Mouse (Mus musculus) limb, embryonic 14.5 days (tissue): ENCODE results near the gene Olfr1442. TPM values are rescaled to one million over a fixed set of nuclear protein-coding genes. Genes with fewer than 3 reads are reported as not detected.
"Not testable (repeated sequence)": the region's sequence is repeated elsewhere in the genome, so short reads cannot be mapped to it uniquely, and the experiment has no call there.

Experiments
- ATAC-seq: fragments of 200-750 bp; cut with Nextera tagmentation; 2 replicates; pipeline ENCODE4 v1.8.0; 2017; ENCODE audit warnings: low read depth, moderate number of reproducible peaks, moderate TSS enrichment; ENCODE audit not compliant: low FRiP score
- DNase-seq: peaks from one replicate; pipeline ENCODE4 v3.0.0-alpha.2; 2015; ENCODE audit warnings: low spot score
- H3K27ac ChIP-seq: fragments of 300-500 bp; sonication (generic); replicated peaks from 2 replicates; pipeline ENCODE4 v1.5.1; 2014; ENCODE audit warnings: low read depth, mild to moderate bottlenecking, low read length, moderate library complexity, mixed read lengths
- H3K27me3 ChIP-seq: fragments of 300-500 bp; sonication (generic); 2 replicates; pipeline ENCODE4 v1.6.1; 2014; ENCODE audit warnings: low read length, mixed read lengths; ENCODE audit not compliant: control insufficient read depth, insufficient read depth
- H3K36me3 ChIP-seq: fragments of 300-500 bp; sonication (generic); 2 replicates; pipeline ENCODE4 v1.6.1; 2014; ENCODE audit warnings: mild to moderate bottlenecking, low read length, moderate library complexity, mixed read lengths; ENCODE audit not compliant: control insufficient read depth, insufficient read depth
- H3K4me1 ChIP-seq: fragments of 300-500 bp; sonication (generic); 2 replicates; pipeline ENCODE4 v1.6.1; 2014; ENCODE audit warnings: antibody characterized with exemption, low read length, mixed read lengths; ENCODE audit not compliant: control insufficient read depth, insufficient read depth
- H3K4me2 ChIP-seq: fragments of 300-500 bp; sonication (generic); replicated peaks from 2 replicates; pipeline ENCODE4 v1.6.1; 2014; ENCODE audit warnings: low read depth, mild to moderate bottlenecking, low read length, moderate library complexity; ENCODE audit not compliant: severe bottlenecking
- H3K4me3 ChIP-seq: fragments of 300-500 bp; sonication (generic); replicated peaks from 2 replicates; pipeline ENCODE4 v1.5.1; 2014; ENCODE audit warnings: low read length
- H3K9ac ChIP-seq: fragments of 300-500 bp; sonication (generic); 2 replicates; pipeline ENCODE4 v1.6.1; 2014; ENCODE audit warnings: mild to moderate bottlenecking, low read depth, low read length, moderate library complexity; ENCODE audit not compliant: severe bottlenecking
- H3K9me3 ChIP-seq: fragments of 300-500 bp; sonication (generic); 2 replicates; pipeline ENCODE4 v1.6.1; 2016; ENCODE audit warnings: low read length; ENCODE audit not compliant: control insufficient read depth
- POLR2A ChIP-seq: fragments of 200-500 bp; IDR thresholded peaks from 2 replicates; pipeline ENCODE4 v1.8.0; 2012; ENCODE audit warnings: inconsistent platforms, mild to moderate bottlenecking, moderate library complexity, borderline replicate concordance; ENCODE audit not compliant: insufficient read depth, insufficient read length; ENCODE audit errors: extremely low read depth
- WGBS: fragments of 180-500 bp; shearing (Covaris S2); extraction: QIAGEN DNeasy Blood & Tissue Kit; methylation state at CpG from one replicate; pipeline ENCODE4 v1.1.7; 2014; 5-methylcytosine and 5-hydroxymethylcytosine counted together
- polyA plus RNA-seq, 2 experiments: library from polyadenylated mRNA; depleted of rRNA in 1 of 2; stranded (reverse) in 1 of 2; unstranded in 1 of 2; fragments of >200 nt; fragmentation: Nextera tagmentation in 1 of 2; extraction: Ambion mirVana in 1 of 2; gene quantifications; 2 replicates each; pipeline versions ENCODE4 v1.2.1 to v1.2.3; 2012 to 2014

The Olfr1442 gene
- polyA plus RNA-seq, 2 experiments = not detected

DNA sequence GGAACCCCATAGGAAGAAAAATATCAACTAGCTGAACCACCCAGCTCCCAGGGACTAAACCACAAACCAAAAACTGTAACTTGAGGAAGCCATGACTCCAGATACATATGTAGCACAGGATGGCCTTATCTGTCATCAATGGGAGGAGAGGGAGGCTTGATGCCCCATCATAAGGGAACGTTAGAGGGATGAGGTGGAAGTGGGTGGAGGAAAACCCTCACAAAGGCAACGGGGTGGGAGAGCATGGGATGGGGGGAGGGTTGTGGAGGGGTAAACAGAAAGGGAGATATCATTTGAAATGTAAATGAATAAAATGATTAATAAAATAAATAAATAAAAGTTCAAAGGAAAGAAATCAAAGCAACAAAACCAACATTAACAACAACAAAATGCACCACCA is 50.2 kb downstream of the Olfr1442 start:
- H3K27ac ChIP-seq = no peak overlapping the region
- H3K4me2 ChIP-seq = no peak overlapping the region
- no peak for ATAC-seq
- no peak for DNase-seq
- no peak overlapping the region for H3K4me3 ChIP-seq
- H3K27me3 ChIP-seq = no peaks in the 10 kb centered on the region
- 78% methylated on average over 2 of the region's 2 CpGs for WGBS
- H3K9ac ChIP-seq = no peak overlapping the region
- H3K4me1 ChIP-seq = no peaks in the 10 kb centered on the region
- no peaks in the 10 kb centered on the region for H3K9me3 ChIP-seq
- no peaks in the 10 kb centered on the region for H3K36me3 ChIP-seq
- TF ChIP-seq POLR2A = no peak

DNA sequence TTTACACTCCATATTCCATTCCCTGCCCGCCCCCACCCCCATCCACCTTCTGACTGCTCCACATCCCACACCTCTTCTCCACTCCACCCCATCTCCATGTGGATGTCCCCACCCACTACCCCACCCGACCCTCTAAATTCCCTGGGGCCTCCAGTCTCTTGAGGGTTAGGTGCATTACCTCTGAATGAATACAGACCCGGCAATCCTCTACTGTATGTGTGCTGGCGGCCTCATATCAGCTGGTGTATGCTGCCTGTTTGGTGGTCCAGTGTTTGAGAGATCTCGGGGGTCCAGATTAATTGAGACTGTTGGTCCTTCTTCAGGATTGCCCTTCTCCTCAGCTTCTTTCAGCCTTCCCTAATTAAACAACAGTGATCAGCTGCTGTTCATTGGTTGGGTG is 50.7 kb downstream of the Olfr1442 start:
- H3K9me3 ChIP-seq, H3K4me2 ChIP-seq, H3K4me3 ChIP-seq, H3K27ac ChIP-seq, H3K9ac ChIP-seq, H3K36me3 ChIP-seq, H3K27me3 ChIP-seq, H3K4me1 ChIP-seq, ATAC-seq, DNase-seq: not testable (repeated sequence)
- WGBS = 84% methylated on average over 5 of the region's 5 CpGs

DNA sequence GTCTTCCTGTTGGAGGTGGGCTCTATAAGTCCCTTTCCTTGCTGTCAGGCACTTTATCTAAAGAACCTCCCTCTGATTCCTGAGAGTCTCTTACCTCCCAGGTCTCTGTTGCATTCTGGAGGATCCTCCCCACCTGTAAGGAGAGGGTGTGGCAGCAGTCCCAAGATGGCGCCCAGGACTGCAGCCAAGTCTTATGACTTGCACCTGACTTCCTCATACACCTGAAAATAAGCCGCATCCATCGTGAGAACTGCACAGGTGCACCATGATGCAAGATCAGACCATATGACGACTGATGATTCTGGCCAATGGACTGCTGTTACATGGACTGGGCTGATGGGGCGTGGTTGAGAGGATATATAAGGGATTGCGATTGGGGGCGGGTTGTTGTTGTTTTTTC is 51.4 kb downstream of the Olfr1442 start:
- H3K4me1 ChIP-seq, H3K36me3 ChIP-seq, H3K4me3 ChIP-seq, ATAC-seq, H3K27me3 ChIP-seq, H3K9ac ChIP-seq, H3K4me2 ChIP-seq, DNase-seq, H3K27ac ChIP-seq, H3K9me3 ChIP-seq: not testable (repeated sequence)
- 84% methylated on average over 7 of the region's 7 CpGs for WGBS

- TF ChIP-seq POLR2A = no peak
- Histone ChIP-seq H3K4me2 (no peak overlapping the region), H3K36me3 (no peaks in the 10 kb centered on the region), H3K9ac (no peak overlapping the region), H3K9me3 (no peaks in the 10 kb centered on the region), H3K27me3 (no peaks in the 10 kb centered on the region), H3K4me1 (no peaks in the 10 kb centered on the region), H3K27ac (no peak overlapping the region), H3K4me3 (no peak overlapping the region)
- ATAC-seq (no peak), DNase-seq (no peak)
- 71% methylated on average over 2 of the region's 3 CpGs for WGBS
Measured at GRCm38 (mm10) chr19:12722308-12722707, 52.1 kb downstream of the Olfr1442 start.

DNA sequence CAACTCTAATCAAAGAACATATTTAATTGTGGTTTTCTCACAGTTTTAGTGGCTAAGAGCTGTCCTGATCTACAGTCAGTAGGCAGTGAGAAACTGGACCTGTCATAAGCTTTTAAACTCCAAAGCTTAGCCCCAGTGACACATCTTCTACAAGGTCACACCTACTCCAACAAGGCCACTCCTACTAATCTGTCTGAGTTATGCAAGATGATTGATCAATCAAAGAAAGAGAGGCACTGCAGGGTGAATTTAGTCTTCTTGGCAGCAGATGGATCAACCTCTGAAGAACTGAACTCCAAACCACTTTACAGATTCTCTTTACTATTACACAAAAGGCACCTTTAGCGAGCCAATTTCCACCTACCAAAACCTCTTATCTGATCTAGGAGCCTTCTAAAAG is 55.6 kb downstream of the Olfr1442 start:
- no peak for TF ChIP-seq POLR2A
- WGBS = 67% methylated on average over 1 of the region's 1 CpGs
- Histone ChIP-seq H3K4me2 (no peak overlapping the region), H3K9me3 (no peaks in the 10 kb centered on the region), H3K27ac (no peak overlapping the region), H3K9ac (no peak overlapping the region), H3K27me3 (no peaks in the 10 kb centered on the region), H3K4me3 (no peak overlapping the region), H3K36me3 (no peaks in the 10 kb centered on the region), H3K4me1 (no peaks in the 10 kb centered on the region)
- no peak for DNase-seq
- no peak for ATAC-seq

Other genes with a start within 250 kb of the Olfr1442 start
- not detected in 2 replicates for gene Pfpl, start 242.5 kb upstream of the Olfr1442 start, polyA plus RNA-seq (2012; rRNA removed)
- not detected in 2 replicates for gene Pfpl, start 242.5 kb upstream of the Olfr1442 start, polyA plus RNA-seq (2014; fragmentation: Nextera tagmentation; extraction: Ambion mirVana)
- 3.5 and 3.6 TPM in 2 replicates for gene Mpeg1, start 209.7 kb upstream of the Olfr1442 start, polyA plus RNA-seq (2012; rRNA removed)
- 0.92 and 1.00 TPM in 2 replicates for gene Mpeg1, start 209.7 kb upstream of the Olfr1442 start, polyA plus RNA-seq (2014; fragmentation: Nextera tagmentation; extraction: Ambion mirVana)
- 10.3 and 10.6 TPM in 2 replicates for gene Dtx4, start 169.0 kb upstream of the Olfr1442 start, polyA plus RNA-seq (2012; rRNA removed)
- gene Dtx4, start 169.0 kb upstream of the Olfr1442 start, polyA plus RNA-seq (2014; fragmentation: Nextera tagmentation; extraction: Ambion mirVana) = 10.4 TPM in 2 replicates
- 11.0 and 17.1 TPM in 2 replicates for gene Fam111a, start 124.7 kb upstream of the Olfr1442 start, polyA plus RNA-seq (2012; rRNA removed)
- gene Fam111a, start 124.7 kb upstream of the Olfr1442 start, polyA plus RNA-seq (2014; fragmentation: Nextera tagmentation; extraction: Ambion mirVana) = 23.8 and 25.1 TPM in 2 replicates
- 0.04 and 0.08 TPM in 2 replicates for gene Gm4952, start 70.5 kb upstream of the Olfr1442 start, polyA plus RNA-seq (2012; rRNA removed)
- gene Gm4952, start 70.5 kb upstream of the Olfr1442 start, polyA plus RNA-seq (2014; fragmentation: Nextera tagmentation; extraction: Ambion mirVana) = 0.33 TPM in 1 of 2 replicates, not detected in the other
- gene Glyat, start 37.1 kb upstream of the Olfr1442 start, polyA plus RNA-seq (2012; rRNA removed) = 0.04 TPM in 1 of 2 replicates, not detected in the other
- not detected in 2 replicates for gene Glyat, start 37.1 kb upstream of the Olfr1442 start, polyA plus RNA-seq (2014; fragmentation: Nextera tagmentation; extraction: Ambion mirVana)
- not detected in 2 replicates for gene Olfr1443, start 7.7 kb downstream of the Olfr1442 start, polyA plus RNA-seq (2012; rRNA removed)
- not detected in 2 replicates for gene Olfr1443, start 7.7 kb downstream of the Olfr1442 start, polyA plus RNA-seq (2014; fragmentation: Nextera tagmentation; extraction: Ambion mirVana)
- not detected in 2 replicates for gene Keg1, start 25.3 kb downstream of the Olfr1442 start, polyA plus RNA-seq (2012; rRNA removed)
- not detected in 2 replicates for gene Keg1, start 25.3 kb downstream of the Olfr1442 start, polyA plus RNA-seq (2014; fragmentation: Nextera tagmentation; extraction: Ambion mirVana)
- 1.7 and 2.6 TPM in 2 replicates for gene Cntf, start 95.2 kb downstream of the Olfr1442 start, polyA plus RNA-seq (2012; rRNA removed)
- gene Cntf, start 95.2 kb downstream of the Olfr1442 start, polyA plus RNA-seq (2014; fragmentation: Nextera tagmentation; extraction: Ambion mirVana) = 0.22 and 0.66 TPM in 2 replicates
- gene Zfp91, start 125.7 kb downstream of the Olfr1442 start, polyA plus RNA-seq (2012; rRNA removed) = 28.5 and 30.4 TPM in 2 replicates
- gene Zfp91, start 125.7 kb downstream of the Olfr1442 start, polyA plus RNA-seq (2014; fragmentation: Nextera tagmentation; extraction: Ambion mirVana) = 10.3 and 11.5 TPM in 2 replicates
- 4.0 and 4.1 TPM in 2 replicates for gene Lpxn, start 125.8 kb downstream of the Olfr1442 start, polyA plus RNA-seq (2012; rRNA removed)
- gene Lpxn, start 125.8 kb downstream of the Olfr1442 start, polyA plus RNA-seq (2014; fragmentation: Nextera tagmentation; extraction: Ambion mirVana) = 3.7 and 4.8 TPM in 2 replicates
- not detected in 2 replicates for gene Gm5244, start 176.2 kb downstream of the Olfr1442 start, polyA plus RNA-seq (2012; rRNA removed)
- gene Gm5244, start 176.2 kb downstream of the Olfr1442 start, polyA plus RNA-seq (2014; fragmentation: Nextera tagmentation; extraction: Ambion mirVana) = not detected in 2 replicates
- not detected in 2 replicates for gene Olfr1444, start 186.8 kb downstream of the Olfr1442 start, polyA plus RNA-seq (2012; rRNA removed)
- gene Olfr1444, start 186.8 kb downstream of the Olfr1442 start, polyA plus RNA-seq (2014; fragmentation: Nextera tagmentation; extraction: Ambion mirVana) = not detected in 2 replicates
- not detected in 2 replicates for gene Olfr1445, start 213.4 kb downstream of the Olfr1442 start, polyA plus RNA-seq (2012; rRNA removed)
- gene Olfr1445, start 213.4 kb downstream of the Olfr1442 start, polyA plus RNA-seq (2014; fragmentation: Nextera tagmentation; extraction: Ambion mirVana) = not detected in 2 replicates
- not detected in 2 replicates for gene Olfr1446, start 223.1 kb downstream of the Olfr1442 start, polyA plus RNA-seq (2012; rRNA removed)
- not detected in 2 replicates for gene Olfr1446, start 223.1 kb downstream of the Olfr1442 start, polyA plus RNA-seq (2014; fragmentation: Nextera tagmentation; extraction: Ambion mirVana)
- not detected in 2 replicates for gene Olfr1447, start 233.3 kb downstream of the Olfr1442 start, polyA plus RNA-seq (2012; rRNA removed)
- not detected in 2 replicates for gene Olfr1447, start 233.3 kb downstream of the Olfr1442 start, polyA plus RNA-seq (2014; fragmentation: Nextera tagmentation; extraction: Ambion mirVana)